Mouse (Mus musculus) hindbrain, embryonic 11.5 days (tissue): ENCODE measurements around the gene Nfkb2. TPM values are rescaled to one million over a fixed set of nuclear protein-coding genes. Genes with fewer than 3 reads are reported as not detected.

Source experiments
- ATAC-seq: fragments of 200-750 bp; cut with Nextera tagmentation; 2 replicates; pipeline ENCODE4 v1.8.0; 2017; ENCODE audit warnings: mild to moderate bottlenecking, moderate TSS enrichment, moderate library complexity; ENCODE audit not compliant: low FRiP score
- DNase-seq: peaks from one replicate; pipeline ENCODE4 v3.0.0-alpha.2; 2015; ENCODE audit warnings: low spot score
- H3K27ac ChIP-seq: fragments of 300-500 bp; sonication (generic); 2 replicates; pipeline ENCODE4 v1.5.1; 2014; ENCODE audit warnings: mild to moderate bottlenecking, low read depth, low read length
- H3K27me3 ChIP-seq: fragments of 300-500 bp; sonication (generic); 2 replicates; pipeline ENCODE4 v1.6.1; 2014; ENCODE audit warnings: mild to moderate bottlenecking, low read length, moderate library complexity, mixed read lengths; ENCODE audit not compliant: control insufficient read depth, insufficient read depth
- H3K36me3 ChIP-seq: fragments of 300-500 bp; sonication (generic); 2 replicates; pipeline ENCODE4 v1.6.1; 2014; ENCODE audit warnings: mild to moderate bottlenecking, low read length, moderate library complexity, mixed read lengths; ENCODE audit not compliant: control insufficient read depth, insufficient read depth
- H3K4me1 ChIP-seq: fragments of 300-500 bp; sonication (generic); replicated peaks from 2 replicates; pipeline ENCODE4 v1.6.1; 2014; ENCODE audit warnings: low read length, mixed read lengths; ENCODE audit not compliant: control insufficient read depth, insufficient read depth
- H3K4me2 ChIP-seq: fragments of 300-500 bp; sonication (generic); replicated peaks from 2 replicates; pipeline ENCODE4 v1.6.1; 2014; ENCODE audit warnings: mild to moderate bottlenecking, low read depth, low read length
- H3K4me3 ChIP-seq: fragments of 300-500 bp; sonication (generic); 2 replicates; pipeline ENCODE4 v1.5.1; 2014; ENCODE audit warnings: low read depth, low read length
- H3K9ac ChIP-seq: fragments of 300-500 bp; sonication (generic); 2 replicates; pipeline ENCODE4 v1.6.1; 2014; ENCODE audit warnings: low read depth, low read length
- H3K9me3 ChIP-seq: fragments of 300-500 bp; sonication (generic); 2 replicates; pipeline ENCODE4 v1.6.1; 2016; ENCODE audit warnings: low read length; ENCODE audit not compliant: control insufficient read depth
- WGBS: fragments of 180-500 bp; shearing (Covaris S2); extraction: QIAGEN DNeasy Blood & Tissue Kit; methylation state at CpG from one replicate; pipeline ENCODE4 v1.1.7; 2014; 5-methylcytosine and 5-hydroxymethylcytosine counted together
- polyA plus RNA-seq: library from polyadenylated mRNA; unstranded; fragments of >200 nt; fragmentation: Nextera tagmentation; extraction: Ambion mirVana; gene quantifications from 2 replicates; pipeline ENCODE4 v1.2.1, GENCODE M21; 2014

The Nfkb2 gene
- polyA plus RNA-seq, result 2.7 and 4.6 TPM in 2 replicates

DNA sequence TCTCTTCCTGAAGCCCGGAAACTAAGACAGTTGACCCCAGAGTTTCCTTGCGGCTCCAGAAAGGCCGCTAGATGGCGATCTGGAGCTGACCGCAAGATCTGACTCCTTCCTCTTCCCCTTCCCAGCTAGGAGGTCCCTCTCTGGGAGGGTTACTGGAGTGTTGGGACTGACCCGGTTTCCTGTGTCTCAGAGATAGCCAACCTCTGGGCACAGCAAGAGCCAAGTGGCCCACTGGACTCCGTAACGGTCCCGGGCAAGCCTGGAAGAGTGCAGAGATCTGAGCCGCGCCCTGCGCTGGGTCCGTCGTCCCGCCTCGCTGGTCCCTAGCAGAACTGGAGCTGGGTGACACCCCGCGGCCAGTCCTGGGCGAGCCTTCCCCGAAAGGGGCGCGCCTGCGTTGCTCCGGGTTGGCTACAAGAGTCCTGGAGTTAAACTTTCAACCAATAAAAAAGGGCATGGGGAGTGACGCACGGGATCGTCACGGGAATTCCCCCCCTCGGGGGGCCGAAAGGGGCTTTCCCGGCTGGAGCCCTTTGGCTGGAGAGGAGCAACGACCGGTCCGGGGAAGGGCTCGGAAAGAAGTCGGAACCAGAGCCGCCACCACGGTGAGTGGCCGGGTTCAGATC, at the start of gene Nfkb2:
Nfkb2 (plus strand) TSS at position 105 of the 626 bp plus-strand sequence.
- H3K4me3 ChIP-seq, result peak within 1 kb of the TSS; percentile 44
- under 1% methylated on average over 39 of the region's 39 CpGs for WGBS
- peak within 1 kb of the TSS; percentile 74 for H3K4me2 ChIP-seq
- no peaks in the 10 kb centered on the region for H3K36me3 ChIP-seq
- peaks cover 16% of the 10 kb centered on the region for H3K27me3 ChIP-seq
- DNase-seq (peak; percentile 89), ATAC-seq (peak; percentile 80)
- no peak within 1 kb of the TSS; the same call in 1 of the 2 replicates for H3K27ac ChIP-seq
- peak within 1 kb of the TSS; percentile 47 for H3K9ac ChIP-seq
- H3K9me3 ChIP-seq, result no peaks in the 10 kb centered on the region
- H3K4me1 ChIP-seq, result 0 out of 2 replicates have a peak, but pooled peaks cover 2% of the 10 kb centered on the region

DNA sequence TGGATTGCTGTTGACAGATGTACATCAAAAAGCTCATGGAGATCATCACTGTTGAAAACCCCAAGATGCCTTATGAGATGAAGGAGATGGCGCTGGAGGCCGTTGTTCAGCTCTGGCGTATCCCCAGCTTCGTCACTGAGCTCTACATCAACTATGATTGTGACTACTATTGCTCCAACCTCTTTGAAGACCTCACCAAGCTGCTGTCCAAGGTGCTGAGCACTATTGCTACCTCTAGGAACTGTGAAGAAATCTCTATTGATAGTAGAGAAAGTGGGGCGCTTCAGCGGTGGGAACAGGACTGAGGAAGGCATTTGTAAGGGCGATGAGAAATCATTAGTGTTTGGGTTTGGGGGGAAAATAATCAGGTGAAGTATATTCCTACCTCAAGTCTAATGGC, 39.4 kb upstream of the Nfkb2 start:
- no peak for DNase-seq
- H3K4me2 ChIP-seq, result no peak overlapping the region
- H3K27ac ChIP-seq, result no peak overlapping the region
- H3K4me1 ChIP-seq, result no peaks in the 10 kb centered on the region
- no peak overlapping the region for H3K9ac ChIP-seq
- WGBS, result 92% methylated on average over 7 of the region's 7 CpGs
- H3K27me3 ChIP-seq, result no peaks in the 10 kb centered on the region
- H3K36me3 ChIP-seq, result peaks cover 12% of the 10 kb centered on the region
- no peaks in the 10 kb centered on the region for H3K9me3 ChIP-seq
- no peak for ATAC-seq
- H3K4me3 ChIP-seq, result no peak overlapping the region

DNA sequence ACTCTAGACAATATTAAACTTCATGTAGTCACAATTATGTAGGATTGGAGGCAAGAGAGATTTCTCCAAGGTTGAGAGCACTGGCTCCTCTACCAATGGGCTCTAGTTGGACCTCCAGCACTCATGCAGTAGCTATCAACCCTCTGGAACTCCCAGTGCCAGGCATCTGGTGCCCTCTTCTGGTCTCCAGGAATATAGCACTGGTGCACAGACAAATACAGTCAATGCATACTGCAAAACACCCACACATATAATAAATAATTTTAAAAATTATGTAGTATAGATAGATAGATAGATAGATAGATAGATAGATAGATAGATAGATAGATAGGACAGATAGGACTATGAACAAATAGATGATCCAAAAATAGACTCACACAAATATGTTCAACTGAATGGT, 28.8 kb upstream of the Nfkb2 start:
- no peaks in the 10 kb centered on the region for H3K27me3 ChIP-seq
- H3K4me3 ChIP-seq, result no peak overlapping the region
- no peak overlapping the region for H3K4me2 ChIP-seq
- no peak overlapping the region for H3K9ac ChIP-seq
- ATAC-seq (no peak), DNase-seq (peak; percentile 5)
- no peaks in the 10 kb centered on the region for H3K9me3 ChIP-seq
- peaks cover 11% of the 10 kb centered on the region for H3K36me3 ChIP-seq
- H3K27ac ChIP-seq, result no peak overlapping the region
- H3K4me1 ChIP-seq, result no peaks in the 10 kb centered on the region

DNA sequence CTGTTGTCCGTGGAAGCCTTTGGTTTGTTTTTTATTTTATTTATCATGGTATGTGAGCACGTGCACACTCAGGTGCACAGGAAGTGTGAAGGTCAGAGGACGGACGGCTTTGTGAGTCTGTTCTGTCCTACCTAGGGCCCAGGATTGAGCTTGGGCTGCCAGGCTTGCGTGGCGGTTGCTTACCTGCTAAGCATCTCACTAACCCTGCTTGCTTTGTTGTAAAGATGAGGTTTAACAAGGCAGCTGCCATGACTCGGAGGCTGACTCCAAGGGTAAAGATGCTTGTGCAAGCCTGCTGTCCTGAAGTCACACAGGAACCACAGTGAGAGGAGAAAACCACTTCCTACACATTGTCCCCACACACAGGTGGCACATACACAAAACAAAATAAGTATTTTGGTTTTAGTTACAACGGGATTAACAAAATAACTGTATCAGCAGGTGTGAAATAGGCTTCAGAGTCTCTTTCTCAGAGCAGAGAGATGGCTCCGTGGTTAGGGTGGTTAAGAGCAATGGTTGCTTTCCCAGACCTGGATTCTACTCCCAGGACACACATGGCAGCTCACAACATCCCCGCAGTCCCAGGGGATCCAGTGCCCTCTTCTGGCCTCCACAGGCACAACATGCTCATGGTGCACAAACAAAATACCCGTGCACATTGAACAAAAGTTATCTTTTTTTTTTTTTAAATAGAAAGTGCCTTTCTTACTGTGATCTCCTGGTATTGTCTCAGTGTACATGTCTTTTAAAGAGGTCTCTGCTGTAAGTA, 21.9 kb upstream of the Nfkb2 start:
- H3K4me3 ChIP-seq, result no peak overlapping the region
- H3K27me3 ChIP-seq, result no peaks in the 10 kb centered on the region
- 95% methylated on average over 11 of the region's 11 CpGs for WGBS
- no peak overlapping the region for H3K4me2 ChIP-seq
- no peak overlapping the region for H3K27ac ChIP-seq
- peaks cover 9% of the 10 kb centered on the region for H3K36me3 ChIP-seq
- no peak for DNase-seq
- no peak overlapping the region for H3K9ac ChIP-seq
- no peak for ATAC-seq
- no peaks in the 10 kb centered on the region for H3K9me3 ChIP-seq
- H3K4me1 ChIP-seq, result no peaks in the 10 kb centered on the region

DNA sequence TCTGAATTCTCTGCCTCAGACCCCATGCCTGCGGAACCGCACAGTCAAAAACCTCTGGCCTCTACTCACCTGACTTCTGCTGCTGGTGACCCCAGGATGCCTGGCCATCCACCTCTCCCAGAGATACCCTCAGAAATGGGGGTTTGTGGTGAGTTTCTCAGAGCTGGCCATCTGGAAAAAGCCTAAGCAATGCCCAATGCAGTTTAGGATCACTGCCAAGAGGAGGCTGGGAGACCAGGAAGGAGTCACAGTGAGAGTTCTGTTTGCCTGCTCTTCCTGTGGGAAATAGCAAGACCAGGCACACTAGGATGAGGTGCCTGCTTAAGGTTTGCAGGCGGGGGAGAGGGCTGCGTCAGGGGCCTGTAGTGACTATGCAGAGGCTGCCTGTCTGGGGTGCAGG, 19.4 kb upstream of the Nfkb2 start:
- whole genome bisulfite sequencing, result 93% methylated on average over 4 of the region's 4 CpGs
- Histone ChIP-seq H3K4me1 (no peaks in the 10 kb centered on the region), H3K36me3 (peaks cover 9% of the 10 kb centered on the region), H3K4me2 (no peak overlapping the region), H3K9ac (no peak overlapping the region), H3K4me3 (no peak overlapping the region), H3K27me3 (no peaks in the 10 kb centered on the region), H3K9me3 (no peaks in the 10 kb centered on the region), H3K27ac (no peak overlapping the region)
- ATAC-seq (no peak), DNase-seq (no peak)

DNA sequence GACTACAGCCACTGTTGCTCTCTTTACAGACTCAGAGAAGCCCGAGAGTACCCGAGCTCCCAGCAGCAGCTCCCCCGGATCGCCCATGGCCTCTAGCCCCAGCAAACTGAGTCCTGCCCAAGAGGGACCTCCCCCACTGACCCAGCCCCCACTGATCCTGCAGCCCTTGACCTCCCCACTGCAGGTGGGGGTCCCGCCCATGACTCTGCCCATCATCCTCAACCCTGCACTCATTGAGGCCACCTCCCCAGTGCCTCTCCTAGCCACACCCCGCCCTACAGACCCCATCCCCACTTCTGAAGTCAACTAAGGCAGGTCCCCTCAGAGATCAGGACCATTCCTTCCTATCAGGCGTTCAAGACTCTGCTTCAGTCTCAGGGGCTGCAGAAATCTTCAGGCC, 18.5 kb upstream of the Nfkb2 start:
- no peak overlapping the region for H3K9ac ChIP-seq
- peaks cover 7% of the 10 kb centered on the region for H3K36me3 ChIP-seq
- H3K4me3 ChIP-seq, result no peak overlapping the region
- no peaks in the 10 kb centered on the region for H3K27me3 ChIP-seq
- H3K27ac ChIP-seq, result no peak overlapping the region
- WGBS, result 80% methylated on average over 7 of the region's 7 CpGs
- ATAC-seq (no peak), DNase-seq (no peak)
- H3K4me1 ChIP-seq, result no peaks in the 10 kb centered on the region
- no peak overlapping the region for H3K4me2 ChIP-seq
- H3K9me3 ChIP-seq, result no peaks in the 10 kb centered on the region

DNA sequence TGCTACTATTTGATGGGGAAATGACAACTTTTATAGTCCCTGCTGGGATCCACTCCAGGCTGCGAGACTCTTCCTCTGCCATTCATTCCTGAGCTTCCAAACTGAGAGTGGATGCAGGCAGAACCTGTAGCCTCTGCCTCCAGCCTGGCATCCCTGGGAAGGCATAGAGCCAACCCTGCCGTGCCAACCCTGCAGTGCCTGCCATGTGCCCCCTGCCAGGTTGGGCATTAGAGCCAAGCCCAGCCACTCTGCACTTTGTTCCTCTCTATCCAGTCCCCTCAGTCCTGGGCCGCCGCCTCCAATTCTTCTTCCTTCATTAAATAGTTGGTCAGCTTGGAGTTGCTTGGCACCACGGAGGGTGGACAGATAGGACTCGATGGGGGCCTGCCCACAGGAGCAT, 18.1 kb upstream of the Nfkb2 start:
- H3K27me3 ChIP-seq, result no peaks in the 10 kb centered on the region
- no peak overlapping the region for H3K27ac ChIP-seq
- H3K9me3 ChIP-seq, result no peaks in the 10 kb centered on the region
- H3K36me3 ChIP-seq, result peaks cover 5% of the 10 kb centered on the region
- H3K4me2 ChIP-seq, result no peak overlapping the region
- H3K9ac ChIP-seq, result no peak overlapping the region
- H3K4me1 ChIP-seq, result no peaks in the 10 kb centered on the region
- H3K4me3 ChIP-seq, result no peak overlapping the region
- WGBS, result 93% methylated on average over 6 of the region's 6 CpGs
- DNase-seq, result no peak
- ATAC-seq, result no peak

DNA sequence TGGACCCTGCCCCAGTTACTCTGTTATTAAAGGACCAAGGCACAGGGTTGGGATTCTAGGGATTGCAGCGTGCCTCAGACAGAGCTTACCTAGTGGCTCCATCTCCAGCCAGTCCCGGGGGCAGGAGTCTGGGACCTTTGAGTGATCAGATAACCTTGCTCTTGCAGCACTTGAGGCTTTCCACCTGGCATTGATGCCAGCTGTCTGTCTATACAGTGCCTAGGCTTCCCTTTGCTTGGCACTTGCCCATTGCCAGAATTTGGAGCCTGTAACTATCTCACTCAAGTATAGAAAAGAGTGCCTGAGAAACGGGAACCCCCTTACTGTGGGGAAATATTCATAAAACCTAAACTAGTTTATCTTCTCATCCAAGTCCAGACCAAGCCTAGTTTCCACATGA, 17.2 kb upstream of the Nfkb2 start:
- Histone ChIP-seq H3K4me1 (no peaks in the 10 kb centered on the region), H3K27me3 (no peaks in the 10 kb centered on the region), H3K27ac (no peak overlapping the region), H3K4me3 (no peak overlapping the region), H3K9ac (no peak overlapping the region), H3K4me2 (no peak overlapping the region), H3K9me3 (no peaks in the 10 kb centered on the region), H3K36me3 (peaks cover 5% of the 10 kb centered on the region; the same call in 1 of the 2 replicates)
- ATAC-seq (no peak), DNase-seq (no peak)
- 94% methylated on average over 3 of the region's 3 CpGs for WGBS

DNA sequence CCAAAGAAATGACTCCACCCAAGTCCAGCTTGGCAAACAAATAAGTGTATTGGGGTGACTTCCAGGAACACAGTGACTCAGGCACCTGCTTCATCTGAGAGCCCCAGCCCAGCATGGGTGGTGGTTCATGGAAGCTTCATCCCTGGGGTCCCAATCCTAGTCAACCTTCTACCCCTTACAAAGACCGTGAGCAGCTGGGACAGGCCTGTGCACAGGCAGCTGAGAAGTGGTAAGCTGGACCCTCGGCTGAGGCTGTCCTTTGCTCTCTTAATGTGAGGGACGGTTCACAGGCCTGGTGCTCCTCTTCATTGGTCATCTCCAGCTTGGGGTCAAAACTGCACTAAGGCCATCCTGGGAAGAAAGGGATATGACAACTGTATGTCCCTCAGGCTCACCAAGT, 16.6 kb upstream of the Nfkb2 start:
- no peak for ATAC-seq
- no peak overlapping the region for H3K27ac ChIP-seq
- H3K27me3 ChIP-seq, result no peaks in the 10 kb centered on the region
- H3K4me3 ChIP-seq, result no peak overlapping the region
- peaks cover 5% of the 10 kb centered on the region; the same call in 1 of the 2 replicates for H3K36me3 ChIP-seq
- WGBS, result 87% methylated on average over 3 of the region's 3 CpGs
- DNase-seq, result no peak
- no peaks in the 10 kb centered on the region for H3K4me1 ChIP-seq
- H3K4me2 ChIP-seq, result no peak overlapping the region
- no peak overlapping the region for H3K9ac ChIP-seq
- H3K9me3 ChIP-seq, result no peaks in the 10 kb centered on the region
